Mouse (Mus musculus) spleen, postnatal 0 days (tissue): ENCODE measurements around the gene Uap1. TPM values are rescaled to one million over a fixed set of nuclear protein-coding genes. Genes with fewer than 3 reads are reported as not detected.

Source experiments
- polyA plus RNA-seq: library from polyadenylated mRNA; unstranded; fragments of >200 nt; fragmentation: Nextera tagmentation; extraction: Ambion mirVana; gene quantifications from 2 replicates; pipeline ENCODE4 v1.2.1, GENCODE M21; 2015

The Uap1 gene
- polyA plus RNA-seq, result 35.4 and 36.5 TPM in 2 replicates

DNA sequence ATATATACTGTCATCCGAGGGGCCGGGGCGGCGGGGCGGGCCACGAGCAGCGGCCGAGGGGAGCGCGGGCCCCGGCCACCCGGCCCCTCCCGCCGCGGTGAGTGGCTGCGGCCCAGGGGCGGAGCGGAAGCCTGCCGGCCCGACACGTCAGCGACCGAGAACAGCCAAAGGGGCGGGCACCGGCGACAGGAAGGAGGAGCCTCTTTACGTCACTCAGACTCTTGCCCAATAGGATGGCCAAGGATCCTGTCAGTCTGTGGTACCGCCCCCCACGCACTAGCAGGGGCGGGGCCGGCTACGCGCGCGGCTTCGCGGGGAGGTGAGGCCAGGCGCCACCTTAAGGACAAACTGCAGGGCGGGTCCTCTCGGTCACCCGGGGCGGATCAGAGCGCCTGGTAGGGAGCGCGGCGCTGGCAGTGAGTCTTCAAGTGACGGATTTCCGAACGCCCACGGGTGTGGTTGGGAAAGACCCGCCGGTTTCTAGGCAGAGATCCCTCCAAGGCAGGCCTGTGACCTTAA lies at the start of gene Uap1:
Gene Uap1 (minus strand): TSS at position 144 of the 519 bp plus-strand sequence.

GRCm38 (mm10) chr1:170214757-170215522 lies 40.2 kb upstream of the Uap1 start, which contains the start of gene Uhmk1:
Uhmk1 (minus strand) TSS chr1:170215397.

DNA sequence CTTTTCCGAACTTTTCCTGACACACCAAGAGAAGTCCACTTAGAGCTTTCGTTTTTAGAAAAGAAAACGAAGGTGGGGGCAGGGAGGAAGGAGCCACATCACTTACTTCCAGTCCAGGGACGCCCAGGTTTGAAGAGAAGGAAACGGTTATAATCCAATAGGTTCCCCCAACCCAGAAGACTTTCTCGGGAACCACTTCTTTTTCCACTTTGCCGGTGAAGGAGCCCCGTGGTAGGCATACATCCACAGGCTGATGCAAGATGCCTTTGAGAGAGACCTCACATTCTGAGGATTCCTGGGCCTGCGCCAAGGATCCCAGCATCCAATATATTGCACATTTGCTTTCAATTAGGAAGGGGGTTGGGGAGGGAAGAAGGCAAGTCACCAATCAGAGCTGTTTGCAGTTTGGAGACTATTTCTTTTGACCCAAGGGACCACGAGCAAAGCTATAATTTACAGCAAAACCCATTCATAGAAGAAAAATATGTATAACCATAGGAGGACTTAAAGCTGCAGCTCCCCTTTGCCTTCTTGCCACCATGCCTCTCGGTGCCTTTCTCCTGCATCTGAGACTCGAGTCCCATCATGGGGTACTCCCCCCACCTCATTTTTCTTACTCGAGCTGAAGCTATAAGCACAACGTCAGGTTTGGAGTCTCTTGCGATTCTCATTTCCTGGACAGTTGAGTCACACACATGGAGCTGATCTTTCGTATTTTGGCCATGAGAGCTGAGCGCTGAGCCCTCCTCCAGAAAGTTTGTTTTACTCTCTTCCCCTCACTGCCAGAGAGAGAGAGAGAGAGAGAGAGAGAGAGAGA lies 64.0 kb downstream of the Uap1 start, which contains the start of gene Ddr2:
Gene Ddr2 (minus strand): TSS at position 247 of the 817 bp plus-strand sequence.

Other genes starting within 250 kb of the Uap1 start
- not detected in 2 replicates for gene Ccdc190, start 246.3 kb downstream of the Uap1 start, polyA plus RNA-seq
- gene Hsd17b7, start 205.7 kb downstream of the Uap1 start, polyA plus RNA-seq, result 2.9 and 3.8 TPM in 2 replicates
- gene Ddr2, start 64.2 kb downstream of the Uap1 start, polyA plus RNA-seq, result 2.1 and 4.1 TPM in 2 replicates
- 6.3 and 6.8 TPM in 2 replicates for gene Uhmk1, start 40.4 kb upstream of the Uap1 start, polyA plus RNA-seq
- not detected in 2 replicates for gene Sh2d1b2, start 57.8 kb upstream of the Uap1 start, polyA plus RNA-seq
- gene Sh2d1b1, start 102.4 kb upstream of the Uap1 start, polyA plus RNA-seq, result 1.8 and 2.4 TPM in 2 replicates
- 1.5 and 1.7 TPM in 2 replicates for gene Gm7694, start 131.4 kb upstream of the Uap1 start, polyA plus RNA-seq
- gene Spata46, start 133.8 kb upstream of the Uap1 start, polyA plus RNA-seq, result 0.69 and 0.87 TPM in 2 replicates